Mouse (Mus musculus): ENCODE results near the gene Snap23. TPM values are rescaled to one million over a fixed set of nuclear protein-coding genes. Genes with fewer than 3 reads are reported as not detected.

Snap23 gene
- total RNA-seq, 2 experiments from 2014 or later: 48.8 to 56.8 TPM

- DNase-seq: peak; percentile 77 to 83
- intact Hi-C loops (cut with DNase I): loop anchor here (1.0 kb wide), 1 partner anchor 10 kb away; no protein-coding TSS in a partner anchor
Measured at GRCm38 (mm10) chr2:120643836-120644235, 76.4 kb downstream of the Snap23 start.

- peak; percentile 66 to 68 for DNase-seq
- intact Hi-C loops (cut with DNase I): no loop called here
Measured at GRCm38 (mm10) chr2:120646777-120647176, 79.3 kb downstream of the Snap23 start.

Other genes starting within 250 kb of the Snap23 start
- gene Vps39, start 214.5 kb upstream of the Snap23 start, total RNA-seq (2021): 10 to 100 TPM; 30.6 to 35.1 TPM
- gene Ganc, start 163.8 kb upstream of the Snap23 start, total RNA-seq (2021): 10 to 100 TPM; 20.6 to 22.0 TPM
- gene Tmem87a, start 163.6 kb upstream of the Snap23 start, total RNA-seq (2021): 10 to 100 TPM; 21.0 to 23.8 TPM
- gene Capn3, start 111.7 kb upstream of the Snap23 start, total RNA-seq (2021): 1 to 10 TPM in 1 of 2 experiments, under 1 TPM in 1; 0.84 to 1.1 TPM
- 100 to 1,000 TPM; 191 to 196 TPM for gene Zfp106, start 3.8 kb upstream of the Snap23 start, total RNA-seq (2021)
- 10 to 100 TPM; 12.3 to 13.1 TPM for gene Haus2, start 41.7 kb downstream of the Snap23 start, total RNA-seq (2021)
- 10 to 100 TPM; 12.4 to 15.5 TPM for gene Lrrc57, start 41.8 kb downstream of the Snap23 start, total RNA-seq (2021)
- 10 to 100 TPM; 17.4 to 18.9 TPM for gene Stard9, start 61.5 kb downstream of the Snap23 start, total RNA-seq (2021)